Comparison of ENCODE assay signal across 8 mouse cellular contexts in the genomic region with DNA sequence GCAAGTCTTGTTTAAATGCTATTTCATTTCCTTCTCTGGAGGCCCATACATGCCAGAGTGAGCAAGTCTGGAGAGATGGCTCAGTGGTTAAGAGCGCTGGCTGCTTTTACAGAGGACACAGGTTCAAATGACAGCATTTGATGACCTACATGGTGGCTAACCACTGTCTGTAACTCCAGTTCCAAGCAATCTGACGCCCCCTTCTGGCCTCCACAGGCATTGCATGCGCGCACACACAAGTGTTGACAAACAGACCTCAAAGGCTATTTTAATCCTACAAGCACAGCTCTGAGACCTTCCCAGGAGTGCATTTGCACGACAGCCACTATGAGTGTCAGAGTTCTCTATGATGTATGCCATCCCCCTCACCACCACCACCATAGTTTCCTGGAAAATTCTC.
DNase-seq lines count a peak whose midpoint lies in the region; ATAC-seq and TF ChIP-seq lines count a peak whose summit lies in the region.

No protein-coding gene starts in this region.

- no peak overlapping the region for H3K4me2 ChIP-seq in limb, embryonic 11.5 days (ENCODE audit: low read depth, severe bottlenecking)

- H3K4me3 ChIP-seq in limb, embryonic 11.5 days (ENCODE audit: low read depth, low read length), result no peak overlapping the region
- H3K4me3 ChIP-seq in limb, embryonic 10.5 days, result no peak overlapping the region
- no peak overlapping the region for H3K4me3 ChIP-seq in liver, adult 2 months (ENCODE audit: insufficient read depth, low read depth, low read length)

- peak; percentile 41 for TF ChIP-seq CTCF in liver, adult 2 months (IDR thresholded peaks at IDR 0.05; ENCODE audit: low read depth, low read length)

- H3K9me3 ChIP-seq in limb, embryonic 11.5 days (ENCODE audit: control insufficient read depth, low read length), result no peaks in the 10 kb centered on the region
- no peaks in the 10 kb centered on the region for H3K9me3 ChIP-seq in limb, embryonic 10.5 days (replicated peaks)

- H3K27ac ChIP-seq in limb, embryonic 11.5 days (replicated peaks; ENCODE audit: low read depth, low read length), result no peak overlapping the region
- no peak overlapping the region for H3K27ac ChIP-seq in limb, embryonic 10.5 days
- no peak overlapping the region for H3K27ac ChIP-seq in liver, adult 2 months (replicated peaks; ENCODE audit: insufficient read depth, low read depth, low read length)

- no peaks in the 10 kb centered on the region for H3K4me1 ChIP-seq in limb, embryonic 11.5 days (ENCODE audit: control insufficient read depth, insufficient read depth, low read length)
- H3K4me1 ChIP-seq in limb, embryonic 10.5 days, result no peaks in the 10 kb centered on the region
- no peaks in the 10 kb centered on the region for H3K4me1 ChIP-seq in liver, adult 2 months (ENCODE audit: control insufficient read depth, insufficient read depth, low read length)

- 70% methylated on average over 5 of the region's 5 CpGs for WGBS in limb, embryonic 11.5 days
- WGBS in limb, embryonic 10.5 days, result 72% methylated on average over 5 of the region's 5 CpGs
- WGBS in liver, adult 2 months, result 73% methylated on average over 5 of the region's 5 CpGs

- no peak for ATAC-seq in limb, embryonic 11.5 days (ENCODE audit: insufficient number of reproducible peaks, low FRiP score, low TSS enrichment, low read depth)

- no peaks in the 10 kb centered on the region for H3K79me2 ChIP-seq in liver, adult 2 months (ENCODE audit: control insufficient read depth, insufficient read depth, low read length)

- no peaks in the 10 kb centered on the region for H3K36me3 ChIP-seq in limb, embryonic 11.5 days (ENCODE audit: control insufficient read depth, insufficient read depth, low read length)
- no peaks in the 10 kb centered on the region for H3K36me3 ChIP-seq in limb, embryonic 10.5 days
- no peaks in the 10 kb centered on the region for H3K36me3 ChIP-seq in liver, adult 2 months (ENCODE audit: control insufficient read depth, insufficient read depth, low read length)

- H3K9ac ChIP-seq in limb, embryonic 11.5 days (ENCODE audit: low read length), result no peak overlapping the region
- no peak overlapping the region for H3K9ac ChIP-seq in liver, adult 2 months (ENCODE audit: low read depth, low read length)

- no peak for TF ChIP-seq POLR2A in liver, adult 2 months (IDR thresholded peaks at IDR 0.05; ENCODE audit: extremely low read depth, insufficient read depth, low read length)

- H3K27me3 ChIP-seq in limb, embryonic 11.5 days (ENCODE audit: control insufficient read depth, insufficient read depth, low read length), result no peaks in the 10 kb centered on the region
- no peaks in the 10 kb centered on the region for H3K27me3 ChIP-seq in limb, embryonic 10.5 days (ENCODE audit: low read depth, poor library complexity, severe bottlenecking)
- no peaks in the 10 kb centered on the region for H3K27me3 ChIP-seq in liver, adult 2 months (ENCODE audit: control insufficient read depth, insufficient read depth, low read length)

- peak; percentile 32 for DNase-seq in limb, embryonic 11.5 days (ENCODE audit: low spot score)
- DNase-seq in limb, embryonic 10.5 days (ENCODE audit: low spot score), result no peak
- DNase-seq in R1 (ENCODE audit: low read depth, low spot score) (peak; percentile 66), adipocyte (ENCODE audit: low spot score) (no peak)
- DNase-seq in liver, adult 2 months (ENCODE audit: extremely low read depth, low read depth, low spot score), result no peak
- peak; percentile 39 to 52 for DNase-seq in thymus, adult 18-20 months
- no peak for DNase-seq in layer of hippocampus, adult 9-10 months (ENCODE audit: low spot score)
- DNase-seq in cerebellum, adult 18-20 months, result no peak

Comparison
In these comparisons a context has a peak if more than half of its experiments do, and no peak if none do; other contexts are left out.
1. DNase-seq: peak in limb, embryonic 11.5 days (single experiment), R1 (single experiment) and thymus, adult 18-20 months (2 of 2); none in limb, embryonic 10.5 days (single experiment), liver, adult 2 months (single experiment), adipocyte (single experiment), layer of hippocampus, adult 9-10 months (single experiment) and cerebellum, adult 18-20 months (0 of 2).